In genomic region chr9:31418821-31419220, GRCm38 (mm10) we compare ENCODE assay signal across 30 mouse cellular contexts. TPM values are rescaled to one million over a fixed set of nuclear protein-coding genes. Genes with fewer than 3 reads are reported as not detected.
A peak's percentile ranks its signal among the peaks of the same experiment; 100 is the strongest.
DNase-seq lines count a peak whose midpoint lies in the region; ATAC-seq and TF ChIP-seq lines count a peak whose summit lies in the region.
"Had no signal": no experiment of that assay in that cellular context is flagged by ENCODE, and none has a peak within 500 bp of the region (broad histone marks: within the 10 kb centered on the region; RNA-seq: fewer than 3 reads in every experiment).

No protein-coding gene starts in this region.

- H3K9ac ChIP-seq in CH12.LX (ENCODE audit: insufficient read depth, low read depth) = no peak overlapping the region
- H3K9ac ChIP-seq in forebrain, embryonic 11.5 days (ENCODE audit: low read length) = no peak overlapping the region
- H3K9ac ChIP-seq: forebrain, postnatal 0 days; heart, embryonic 12.5 days; hindbrain, embryonic 12.5 days; limb, embryonic 13.5 days; liver, embryonic 13.5 days; lung, embryonic 15.5 days had no signal

- in situ Hi-C loops in CH12.LX (cut with MboI; ENCODE audit: low pct_ligation_motif_present, low pct_unique_long_range_greater_than_20kb, low sequenced_read_pairs) = no loop called here

- WGBS in forebrain, embryonic 11.5 days = 100% methylated on average over 1 of the region's 1 CpGs

- intact Hi-C loops in left cerebral cortex, adult 2 months (cut with DNase I) = loop anchor here (10.0 kb wide), 1 partner anchor 506 kb away; no protein-coding TSS in a partner anchor

- peak; percentile 72; the same call in 1 of the 2 replicates for ATAC-seq in neutrophil, adult 5-6 weeks (ENCODE audit: extremely low read depth, insufficient number of reproducible peaks, low FRiP score, poor library complexity, severe bottlenecking)
- no peak for ATAC-seq in forebrain, embryonic 11.5 days (replicated peaks; ENCODE audit: low FRiP score)
- ATAC-seq: CD4-positive, CD25-positive, alpha-beta regulatory T cell, adult 4 months; forebrain, postnatal 0 days had no signal

- no peak for TF ChIP-seq RAD21 in CH12.LX (IDR thresholded peaks at IDR 0.05; ENCODE audit: low read depth, low read length)

- peak overlapping the region; percentile 71 for H3K27ac ChIP-seq in CH12.LX (ENCODE audit: insufficient read depth, low read depth)
- H3K27ac ChIP-seq in forebrain, embryonic 11.5 days (ENCODE audit: low read depth, low read length) = no peak overlapping the region
- H3K27ac ChIP-seq in left cerebral cortex, adult 2 months = no peak overlapping the region
- H3K27ac ChIP-seq: forebrain, embryonic 10.5 days; hindbrain, embryonic 12.5 days; limb, embryonic 13.5 days; liver, embryonic 13.5 days; lung, embryonic 15.5 days; midbrain, embryonic 10.5 days; stomach, postnatal 0 days had no signal

- TF ChIP-seq POLR2A in CH12.LX (IDR thresholded peaks at IDR 0.05; ENCODE audit: low read depth, low read length) = no peak

- peaks cover 8 to 27% of the 10 kb centered on the region in 2 experiments; a peak in 3 of 4 replicates for H3K4me1 ChIP-seq in CH12.LX (ENCODE audit: control insufficient read depth in 1 of 2, insufficient read depth in 2 of 2)
- no peaks in the 10 kb centered on the region for H3K4me1 ChIP-seq in forebrain, embryonic 11.5 days (replicated peaks; ENCODE audit: control insufficient read depth, insufficient read depth, low read length)
- H3K4me1 ChIP-seq: forebrain, embryonic 10.5 days; heart, embryonic 12.5 days; hindbrain, embryonic 12.5 days; limb, embryonic 13.5 days; lung, embryonic 15.5 days; midbrain, embryonic 10.5 days had no signal

- dilution Hi-C loops in CH12.LX (cut with MboI; ENCODE audit: extremely low pct_ligation_motif_present, extremely low pct_unique_long_range_greater_than_20kb, low sequenced_read_pairs) = no loop called here

- TF ChIP-seq CTCF in CH12.LX (conservative IDR thresholded peaks at IDR 0.05 in 1 of 2, IDR thresholded peaks at IDR 0.05 in 1 of 2; ENCODE audit: low read depth in 2 of 2, low read length in 2 of 2) = no peak
- TF ChIP-seq CTCF in left cerebral cortex, adult 2 months (IDR thresholded peaks at IDR 0.05) = no peak

- peaks cover 4% of the 10 kb centered on the region; the same call in 1 of the 2 replicates for H3K79me2 ChIP-seq in CH12.LX (replicated peaks; ENCODE audit: control insufficient read depth, extremely low read depth, insufficient read depth, poor library complexity, severe bottlenecking)

- no peak overlapping the region for H3K4me3 ChIP-seq in CH12.LX (replicated peaks in 1 of 3; ENCODE audit: low read depth in 2 of 3, low read length in 2 of 3, poor library complexity in 1 of 3)
- no peak overlapping the region for H3K4me3 ChIP-seq in forebrain, embryonic 11.5 days (ENCODE audit: low read depth, low read length)
- H3K4me3 ChIP-seq in left cerebral cortex, adult 2 months = no peak overlapping the region
- H3K4me3 ChIP-seq: forebrain, embryonic 10.5 days; heart, embryonic 12.5 days; hindbrain, embryonic 12.5 days; limb, embryonic 13.5 days; liver, embryonic 13.5 days; lung, embryonic 15.5 days; midbrain, embryonic 10.5 days had no signal

- peaks cover 55 to 82% of the 10 kb centered on the region in 2 experiments for H3K36me3 ChIP-seq in CH12.LX (replicated peaks in 1 of 2; ENCODE audit: control insufficient read depth in 1 of 2, insufficient read depth in 1 of 2, low read length in 1 of 2)
- H3K36me3 ChIP-seq in forebrain, embryonic 11.5 days (ENCODE audit: control insufficient read depth, insufficient read depth, low read length) = peaks cover 23% of the 10 kb centered on the region

- DNase-seq in A20 (ENCODE audit: low read depth, low spot score) (peak; percentile 85), CH12.LX (ENCODE audit: extremely low read depth) (peak; percentile 83)
- DNase-seq in brain, adult 2 months (ENCODE audit: low read depth, low spot score) = peak; percentile 20
- DNase-seq in kidney, postnatal 4 days = no peak
- DNase-seq in forebrain, embryonic 11.5 days (ENCODE audit: low spot score) = no peak
- DNase-seq in left cerebral cortex, adult 2 months (ENCODE audit: extremely low spot score in 1 of 2, low spot score in 2 of 2) = no peak
- DNase-seq: adrenal gland, postnatal 10 days; cerebellum, adult 11 months; cerebellum, postnatal 10 days; forebrain, postnatal 0 days; gastrocnemius, postnatal 14 days; heart, adult 18-20 months; heart, postnatal 14 days; kidney, adult 11 months; liver, embryonic 13.5 days; lung, postnatal 4 days; right cerebral cortex, adult 18-20 months; right cerebral cortex, postnatal 4 days had no signal

- peak; percentile 72 for TF ChIP-seq EP300 in CH12.LX (IDR thresholded peaks at IDR 0.05; ENCODE audit: low read length)

- H3K27me3 ChIP-seq in CH12.LX (replicated peaks) = no peaks in the 10 kb centered on the region
- H3K27me3 ChIP-seq in forebrain, embryonic 11.5 days (ENCODE audit: control insufficient read depth, insufficient read depth, low read length) = no peaks in the 10 kb centered on the region
- H3K27me3 ChIP-seq: heart, embryonic 12.5 days; hindbrain, embryonic 12.5 days; limb, embryonic 13.5 days; liver, embryonic 13.5 days; lung, embryonic 15.5 days had no signal

- H3K4me2 ChIP-seq in CH12.LX (ENCODE audit: insufficient read depth, low read depth, poor library complexity, severe bottlenecking) = peak overlapping the region; percentile 49; the same call in 1 of the 2 replicates
- H3K4me2 ChIP-seq in forebrain, embryonic 11.5 days (ENCODE audit: low read depth, low read length, severe bottlenecking) = no peak overlapping the region
- H3K4me2 ChIP-seq: heart, embryonic 12.5 days; hindbrain, embryonic 12.5 days; limb, embryonic 13.5 days; liver, embryonic 13.5 days; lung, embryonic 15.5 days had no signal

- H3K9me3 ChIP-seq in CH12.LX (replicated peaks; ENCODE audit: low read length) = no peaks in the 10 kb centered on the region
- H3K9me3 ChIP-seq in forebrain, embryonic 11.5 days (ENCODE audit: control insufficient read depth, low read length) = no peaks in the 10 kb centered on the region
- H3K9me3 ChIP-seq: forebrain, embryonic 10.5 days; heart, embryonic 12.5 days; hindbrain, embryonic 12.5 days; limb, embryonic 13.5 days; liver, embryonic 13.5 days; lung, embryonic 15.5 days; midbrain, embryonic 10.5 days had no signal

TF ChIP-seq in CH12.LX, 34 proteins besides CTCF, POLR2A, EP300 and RAD21:
- TF ChIP-seq TCF12 (IDR thresholded peaks at IDR 0.05; ENCODE audit: low read depth, low read length) (no peak), ETS1 (conservative IDR thresholded peaks at IDR 0.05; ENCODE audit: low read depth, low read length) (no peak), IRF4 (IDR thresholded peaks at IDR 0.05; ENCODE audit: low read depth, low read length) (peak; percentile 88), UBTF (IDR thresholded peaks at IDR 0.05; ENCODE audit: low read depth, low read length) (no peak), SIN3A (IDR thresholded peaks at IDR 0.05; ENCODE audit: low read length) (peak; percentile 37; the same call in 1 of the 2 replicates)
TF ChIP-seq in CH12.LX: peak in this region for 2.

RNA-seq across cellular contexts. Expression of gene Nfrkb, which starts 32.8 kb away (rescaled TPM):
- total RNA-seq in CH12.LX (2012; rRNA removed) (15.6 and 17.0 TPM in 2 replicates), CH12.LX (2014; rRNA removed) (15.2 and 15.5 TPM in 2 replicates)
- polyA plus RNA-seq in CH12.LX (2012; ENCODE audit: insufficient read length, low read depth) = 20.1 and 22.0 TPM in 2 replicates
- total RNA-seq in neutrophil, adult 5-6 weeks (2017) = 62.0 and 62.8 TPM in 2 replicates
- polyA plus RNA-seq in forebrain, embryonic 11.5 days (2014; fragmentation: Nextera tagmentation; extraction: Ambion mirVana) = 25.6 and 25.7 TPM in 2 replicates
- 10 to 100 TPM; 31.4 to 33.6 TPM for total RNA-seq in left cerebral cortex, adult 2 months (2021)

RNA-seq across cellular contexts. Expression of gene Tmem45b, which starts 45.4 kb away (rescaled TPM):
- not detected in 2 replicates for total RNA-seq in CH12.LX (2012; rRNA removed)
- not detected in 2 replicates for total RNA-seq in CH12.LX (2014; rRNA removed)
- not detected in 2 replicates for polyA plus RNA-seq in CH12.LX (2012; ENCODE audit: insufficient read length, low read depth)
- not detected in 2 replicates for total RNA-seq in neutrophil, adult 5-6 weeks (2017)
- polyA plus RNA-seq in forebrain, embryonic 11.5 days (2014; fragmentation: Nextera tagmentation; extraction: Ambion mirVana) = not detected in 2 replicates
- total RNA-seq in left cerebral cortex, adult 2 months (2021) = not detected
- total RNA-seq: forebrain, postnatal 0 days; layer of hippocampus, postnatal 14 days; left cerebral cortex, postnatal 25 days; midbrain, postnatal 0 days had no signal
- polyA plus RNA-seq: CD4-positive, CD25-positive, alpha-beta regulatory T cell, adult 4 months; forebrain, embryonic 10.5 days; heart, embryonic 12.5 days; limb, embryonic 13.5 days; liver, embryonic 13.5 days; midbrain, embryonic 10.5 days had no signal

Comparison
In these comparisons a context has a peak if more than half of its experiments do, and no peak if none do; other contexts are left out.
1. DNase-seq: peak in A20 (single experiment), CH12.LX (single experiment) and brain, adult 2 months (single experiment); none in kidney, postnatal 4 days (0 of 2), forebrain, embryonic 11.5 days (single experiment) and left cerebral cortex, adult 2 months (0 of 2).